Mouse (Mus musculus): Measurements from ENCODE around the gene Slc2a3.
"Not testable (repeated sequence)": the region's sequence is repeated elsewhere in the genome, so short reads cannot be mapped to it uniquely, and the experiment has no call there.

The Slc2a3 gene

GRCm38 (mm10) chr6:122804418-122804817, 3.0 kb upstream of the Slc2a3 start:
- DNase-seq (ENCODE audit: low spot score), result peak; percentile 57

GRCm38 (mm10) chr6:122801801-122802514, 518 bp upstream of the Slc2a3 start:
- DNase-seq (ENCODE audit: low spot score), result peak; percentile 46

GRCm38 (mm10) chr6:122800640-122801300, 670 bp downstream of the Slc2a3 start:
- no peak for DNase-seq (ENCODE audit: low spot score)

DNA sequence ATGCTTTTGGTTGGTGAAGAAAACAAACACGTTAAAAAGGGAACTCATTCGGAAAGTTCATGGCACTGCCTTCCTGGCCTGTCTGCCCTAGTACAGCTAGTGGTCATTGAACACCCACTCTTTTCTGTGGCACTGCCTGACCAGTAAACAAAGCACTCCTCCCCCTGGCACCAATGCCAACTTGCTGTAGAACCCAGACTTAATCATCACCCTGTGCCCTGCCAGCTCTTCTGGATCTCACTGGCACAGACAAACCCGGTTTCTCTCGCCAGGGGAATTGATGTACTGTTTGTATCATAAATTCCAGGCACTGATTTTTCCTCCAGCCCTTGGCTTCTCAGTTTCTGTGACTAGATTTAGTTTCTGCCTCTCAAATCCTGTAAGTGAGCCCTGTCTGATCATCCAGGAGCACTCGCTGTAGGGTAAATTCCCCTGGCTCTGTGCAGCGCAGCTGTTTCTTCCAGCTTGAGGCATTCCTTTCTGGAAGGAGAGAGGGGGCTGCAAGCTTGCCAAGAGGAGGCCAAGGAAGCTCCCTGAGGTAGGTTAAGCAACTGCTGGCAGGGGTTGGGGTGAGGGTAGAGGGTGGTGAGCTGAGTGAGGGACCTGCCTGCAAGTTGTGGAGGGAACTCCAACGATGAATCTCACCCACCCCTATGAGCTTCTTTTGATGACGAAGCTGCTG, 6.0 kb downstream of the Slc2a3 start:
- no peak for DNase-seq (ENCODE audit: low spot score)

- DNase-seq (ENCODE audit: low spot score), result no peak
These were observed 15.2 kb downstream of the Slc2a3 start for GRCm38 (mm10) chr6:122786275-122786674.

GRCm38 (mm10) chr6:122784866-122785265, 16.6 kb downstream of the Slc2a3 start:
- DNase-seq (ENCODE audit: low spot score), result no peak

DNA sequence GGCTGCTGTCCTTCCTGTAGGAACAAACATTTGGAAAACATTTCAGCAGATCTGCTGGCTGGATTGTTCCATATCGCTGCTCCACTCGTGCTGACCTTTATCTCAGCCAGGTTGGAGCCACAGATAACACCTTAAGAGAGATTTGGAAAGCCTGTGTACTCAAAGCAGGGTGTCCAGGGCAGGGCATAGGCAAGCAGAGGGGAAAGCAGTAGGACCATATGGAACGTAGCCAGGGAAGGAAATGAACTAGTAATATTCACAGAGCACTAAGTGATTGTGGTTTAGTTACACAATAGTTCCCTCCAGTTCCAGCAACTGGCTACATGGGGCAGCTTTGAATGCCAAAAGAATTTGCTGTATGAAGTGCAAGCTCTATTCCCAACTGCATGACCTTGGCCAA, 19.3 kb downstream of the Slc2a3 start:
- no peak for DNase-seq (ENCODE audit: low spot score)

DNA sequence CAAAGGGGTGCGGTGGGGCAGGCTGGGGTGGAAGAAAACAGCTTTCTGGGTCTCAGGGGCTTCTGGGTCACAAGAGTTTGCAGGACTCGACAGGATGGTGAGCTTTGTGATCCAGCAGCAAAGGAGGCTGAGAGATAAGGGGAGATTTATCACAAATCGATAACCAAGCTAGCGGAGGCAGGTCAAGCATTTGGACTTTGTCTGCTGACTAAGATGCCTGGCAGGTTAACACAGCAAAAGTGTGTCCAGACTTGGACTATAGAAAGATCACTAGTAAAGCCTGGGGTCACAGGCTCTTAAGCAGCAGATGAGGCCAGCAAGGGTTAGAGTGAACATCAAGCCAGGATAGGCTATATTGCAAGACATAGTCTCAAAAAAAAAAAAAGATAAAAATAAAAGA, 20.3 kb downstream of the Slc2a3 start:
- no peak for DNase-seq (ENCODE audit: low spot score)

- no peak for DNase-seq (ENCODE audit: low spot score)
These were observed 21.5 kb downstream of the Slc2a3 start for GRCm38 (mm10) chr6:122779916-122780315.

- DNase-seq (ENCODE audit: low spot score), result no peak
These were observed 25.4 kb downstream of the Slc2a3 start for GRCm38 (mm10) chr6:122776040-122776439.

DNA sequence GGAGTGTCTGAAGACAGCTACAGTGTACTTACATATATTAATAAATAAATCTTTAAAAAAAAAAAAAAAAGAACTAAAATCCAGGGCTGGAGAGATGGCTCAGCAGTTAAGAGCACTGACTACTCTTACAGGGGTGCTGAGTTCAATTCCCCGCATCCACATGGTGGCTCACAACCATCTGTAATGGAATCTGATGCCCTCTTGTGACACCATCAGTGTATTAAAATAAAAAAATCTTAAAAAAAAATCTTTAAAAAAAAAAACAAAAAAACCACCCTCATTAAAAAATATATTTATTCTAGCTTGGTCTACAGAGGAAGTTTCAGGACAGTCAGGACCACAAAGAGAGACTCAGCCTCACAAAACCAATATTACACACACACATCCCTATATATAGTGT, 27.1 kb downstream of the Slc2a3 start:
- DNase-seq (ENCODE audit: low spot score), result no peak

DNA sequence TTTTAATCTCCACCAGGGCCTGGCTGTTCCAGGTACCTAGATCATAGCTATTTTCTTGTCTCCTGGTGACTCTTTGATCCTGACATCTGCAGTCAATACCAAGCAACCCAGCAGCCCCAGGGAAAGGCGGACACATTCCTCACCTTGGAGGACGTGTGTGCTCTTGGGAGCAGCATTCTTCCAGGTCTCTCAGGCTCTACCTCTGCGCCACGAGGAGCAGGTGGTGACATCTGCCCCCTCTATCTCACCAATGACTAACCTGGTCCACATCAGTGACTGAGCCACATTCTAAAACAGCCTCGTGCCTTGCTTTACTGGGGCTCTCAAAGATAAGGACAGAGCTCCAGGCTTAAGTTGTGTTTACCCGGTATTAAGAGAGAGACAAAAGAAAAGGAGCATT, 28.7 kb downstream of the Slc2a3 start:
- no peak for DNase-seq (ENCODE audit: low spot score)

DNA sequence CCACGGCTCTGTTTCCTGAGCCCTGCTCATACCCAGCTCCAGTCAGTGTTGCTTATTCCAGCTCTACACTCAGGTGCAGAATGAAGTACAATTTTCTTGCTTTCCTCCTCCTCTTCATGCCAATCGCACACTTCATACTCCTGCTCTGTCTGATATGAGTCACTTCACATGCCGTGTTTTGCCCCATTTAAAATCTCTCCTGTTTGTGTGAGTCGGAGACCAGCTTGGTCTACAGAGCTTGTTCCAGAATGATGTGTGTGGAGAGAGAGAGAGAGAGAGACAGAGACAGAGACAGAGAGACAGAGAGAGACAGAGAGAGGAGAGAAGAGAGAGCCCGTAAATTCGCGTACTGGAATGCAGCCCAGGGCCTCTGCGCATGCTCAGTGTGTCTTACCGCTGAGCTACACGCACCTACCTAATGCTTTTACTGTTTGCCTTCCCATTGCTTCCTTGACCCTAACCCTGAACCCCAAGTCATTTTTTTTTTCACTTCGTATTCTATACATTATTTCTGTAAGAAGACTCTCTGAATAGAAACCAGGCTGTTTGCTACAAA, 30.6 kb downstream of the Slc2a3 start:
- no peak for DNase-seq (ENCODE audit: low spot score)

GRCm38 (mm10) chr6:122769771-122770759, 31.4 kb downstream of the Slc2a3 start:
- no peak for DNase-seq (ENCODE audit: low spot score)

- DNase-seq (ENCODE audit: low spot score), result no peak
These were observed 33.2 kb downstream of the Slc2a3 start for GRCm38 (mm10) chr6:122768256-122768655.

GRCm38 (mm10) chr6:122767012-122767411, 34.4 kb downstream of the Slc2a3 start:
- DNase-seq (ENCODE audit: low spot score), result not testable (repeated sequence)

- no peak for DNase-seq (ENCODE audit: low spot score)
These were observed 35.1 kb downstream of the Slc2a3 start for GRCm38 (mm10) chr6:122766145-122766968.

DNA sequence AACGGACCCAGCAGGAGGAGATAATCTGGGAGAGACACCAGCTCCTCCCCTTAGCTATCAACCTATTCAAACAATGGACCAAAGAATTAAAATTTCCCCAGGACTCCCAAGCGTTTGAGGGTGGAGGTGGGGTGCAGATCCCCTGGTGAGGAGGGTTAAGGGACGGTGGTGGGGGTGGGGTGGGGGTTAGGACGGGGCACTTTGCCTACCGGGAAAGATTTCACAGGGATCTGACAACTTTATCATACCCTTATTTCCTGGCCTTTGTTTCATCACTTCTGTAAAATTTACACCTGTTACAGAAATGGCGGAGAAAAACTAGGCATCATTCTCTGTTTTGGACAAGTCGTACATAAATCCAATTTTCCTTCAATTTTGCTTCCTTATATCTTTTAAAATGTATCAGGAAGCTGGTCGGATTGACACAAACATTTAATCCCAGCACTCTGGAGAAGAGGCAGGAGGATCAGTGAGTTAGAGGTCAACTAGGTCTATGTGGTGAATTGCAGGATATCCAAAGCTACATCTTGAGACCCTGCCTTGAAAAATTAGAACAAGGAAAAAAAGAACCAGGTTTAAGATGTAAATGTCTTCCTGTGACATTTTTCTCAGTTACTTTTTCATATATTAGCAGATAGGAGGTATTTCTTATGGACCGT, 36.0 kb downstream of the Slc2a3 start:
- no peak for DNase-seq (ENCODE audit: low spot score)

- DNase-seq (ENCODE audit: low spot score), result peak; percentile 26
These were observed 36.8 kb downstream of the Slc2a3 start for GRCm38 (mm10) chr6:122764446-122765297.

All from testis, postnatal 14 days (tissue).